In genomic region chr11:100471352-100472196, GRCm38 (mm10) we compare ENCODE assay signal across 8 mouse cellular contexts. TPM values are rescaled to one million over a fixed set of nuclear protein-coding genes. Genes with fewer than 3 reads are reported as not detected.
DNase-seq lines count a peak whose midpoint lies in the region; ATAC-seq lines count a peak whose summit lies in the region.

No protein-coding gene starts in this region.

- no peaks in the 10 kb centered on the region for H3K9me3 ChIP-seq in kidney, embryonic 16.5 days (ENCODE audit: low read length)
- no peaks in the 10 kb centered on the region for H3K9me3 ChIP-seq in forebrain, embryonic 12.5 days
- no peaks in the 10 kb centered on the region for H3K9me3 ChIP-seq in limb, embryonic 13.5 days

- 4% methylated on average over 30 of the region's 30 CpGs for WGBS in kidney, embryonic 16.5 days
- 5% methylated on average over 30 of the region's 30 CpGs for WGBS in forebrain, embryonic 12.5 days
- whole genome bisulfite sequencing in limb, embryonic 13.5 days, result 3% methylated on average over 30 of the region's 30 CpGs

- H3K4me3 ChIP-seq in kidney, embryonic 16.5 days (ENCODE audit: low read length), result peak overlapping the region; percentile 81
- peak overlapping the region; percentile 92 for H3K4me3 ChIP-seq in forebrain, embryonic 12.5 days (replicated peaks)
- H3K4me3 ChIP-seq in limb, embryonic 13.5 days, result peak overlapping the region; percentile 68

- peak overlapping the region; percentile 88 for H3K9ac ChIP-seq in kidney, embryonic 16.5 days (replicated peaks; ENCODE audit: low read length)
- peak overlapping the region; percentile 92 for H3K9ac ChIP-seq in forebrain, embryonic 12.5 days
- peak overlapping the region; percentile 90 for H3K9ac ChIP-seq in limb, embryonic 13.5 days

- no peak; the same call in 1 of the 2 replicates for ATAC-seq in kidney, embryonic 16.5 days (ENCODE audit: low FRiP score, low TSS enrichment)
- peak; percentile 10; the same call in 1 of the 2 replicates for ATAC-seq in forebrain, embryonic 12.5 days (ENCODE audit: low FRiP score)
- ATAC-seq in limb, embryonic 13.5 days (ENCODE audit: low FRiP score, low read depth), result 0 out of 2 replicates have a peak, but pooled peaks have one; percentile 6

- H3K27me3 ChIP-seq in kidney, embryonic 16.5 days (ENCODE audit: insufficient read depth, low read length), result no peaks in the 10 kb centered on the region
- H3K27me3 ChIP-seq in forebrain, embryonic 12.5 days, result no peaks in the 10 kb centered on the region
- H3K27me3 ChIP-seq in limb, embryonic 13.5 days, result no peaks in the 10 kb centered on the region

- peaks cover 3% of the 10 kb centered on the region; the same call in 1 of the 2 replicates for H3K36me3 ChIP-seq in kidney, embryonic 16.5 days (ENCODE audit: insufficient read depth, low read length)
- H3K36me3 ChIP-seq in forebrain, embryonic 12.5 days (replicated peaks), result peaks cover 12% of the 10 kb centered on the region
- H3K36me3 ChIP-seq in limb, embryonic 13.5 days, result peaks cover 17% of the 10 kb centered on the region

- H3K27ac ChIP-seq in kidney, embryonic 16.5 days (ENCODE audit: low read length), result no peak overlapping the region
- H3K27ac ChIP-seq in forebrain, embryonic 12.5 days, result peak overlapping the region; percentile 89
- H3K27ac ChIP-seq in limb, embryonic 13.5 days, result peak overlapping the region; percentile 73; the same call in 1 of the 2 replicates

- H3K4me1 ChIP-seq in kidney, embryonic 16.5 days (ENCODE audit: insufficient read depth, low read length), result peaks cover 17% of the 10 kb centered on the region
- H3K4me1 ChIP-seq in forebrain, embryonic 12.5 days, result peaks cover 19% of the 10 kb centered on the region
- H3K4me1 ChIP-seq in limb, embryonic 13.5 days, result peaks cover 18% of the 10 kb centered on the region

- no peak for DNase-seq in kidney, adult 9 months
- DNase-seq in NIH3T3 (ENCODE audit: low read depth), result peak; percentile 12
- peak; percentile 17 for DNase-seq in retina, embryonic 14.5 days (ENCODE audit: low spot score)
- no peak for DNase-seq in thymus, postnatal 4 days
- no peak for DNase-seq in yolk sac, embryonic 10.5 days (ENCODE audit: low spot score)

- H3K4me2 ChIP-seq in kidney, embryonic 16.5 days (replicated peaks; ENCODE audit: low read depth, low read length), result peak overlapping the region; percentile 96
- H3K4me2 ChIP-seq in forebrain, embryonic 12.5 days, result peak overlapping the region; percentile 87
- H3K4me2 ChIP-seq in limb, embryonic 13.5 days (replicated peaks), result peak overlapping the region; percentile 92

RNA-seq across cellular contexts. Expression of gene Klhl11, which starts 1.0 kb away (rescaled TPM):
- polyA plus RNA-seq in kidney, embryonic 16.5 days (2015; fragmentation: Nextera tagmentation; extraction: Ambion mirVana), result 8.4 and 10.1 TPM in 2 replicates
- polyA plus RNA-seq in forebrain, embryonic 12.5 days (2016; fragmentation: Nextera tagmentation; extraction: Ambion mirVana), result 13.9 and 16.7 TPM in 2 replicates
- 10.8 and 12.6 TPM in 2 replicates for polyA plus RNA-seq in limb, embryonic 13.5 days (2015; fragmentation: Nextera tagmentation; extraction: Ambion mirVana)

RNA-seq across cellular contexts. Expression of gene Klhl10, which starts 29.9 kb away (rescaled TPM):
- 0.40 and 0.44 TPM in 2 replicates for polyA plus RNA-seq in kidney, embryonic 16.5 days (2015; fragmentation: Nextera tagmentation; extraction: Ambion mirVana)
- polyA plus RNA-seq in forebrain, embryonic 12.5 days (2016; fragmentation: Nextera tagmentation; extraction: Ambion mirVana), result 0.51 and 0.74 TPM in 2 replicates
- polyA plus RNA-seq in limb, embryonic 13.5 days (2015; fragmentation: Nextera tagmentation; extraction: Ambion mirVana), result 1.0 and 1.6 TPM in 2 replicates

RNA-seq across cellular contexts. Expression of gene Nt5c3b, which starts 30.0 kb away (rescaled TPM):
- polyA plus RNA-seq in kidney, embryonic 16.5 days (2015; fragmentation: Nextera tagmentation; extraction: Ambion mirVana), result 126 and 131 TPM in 2 replicates
- 106 and 111 TPM in 2 replicates for polyA plus RNA-seq in forebrain, embryonic 12.5 days (2016; fragmentation: Nextera tagmentation; extraction: Ambion mirVana)
- polyA plus RNA-seq in limb, embryonic 13.5 days (2015; fragmentation: Nextera tagmentation; extraction: Ambion mirVana), result 176 and 181 TPM in 2 replicates

RNA-seq across cellular contexts. Expression of gene Fkbp10, which starts 56.1 kb away (rescaled TPM):
- polyA plus RNA-seq in kidney, embryonic 16.5 days (2015; fragmentation: Nextera tagmentation; extraction: Ambion mirVana), result 157 and 159 TPM in 2 replicates
- polyA plus RNA-seq in forebrain, embryonic 12.5 days (2016; fragmentation: Nextera tagmentation; extraction: Ambion mirVana), result 27.0 and 32.1 TPM in 2 replicates
- polyA plus RNA-seq in limb, embryonic 13.5 days (2015; fragmentation: Nextera tagmentation; extraction: Ambion mirVana), result 169 and 170 TPM in 2 replicates

RNA-seq across cellular contexts. Expression of gene Acly, which starts 56.2 kb away (rescaled TPM):
- polyA plus RNA-seq in kidney, embryonic 16.5 days (2015; fragmentation: Nextera tagmentation; extraction: Ambion mirVana), result 173 and 179 TPM in 2 replicates
- 320 and 356 TPM in 2 replicates for polyA plus RNA-seq in forebrain, embryonic 12.5 days (2016; fragmentation: Nextera tagmentation; extraction: Ambion mirVana)
- 139 and 160 TPM in 2 replicates for polyA plus RNA-seq in limb, embryonic 13.5 days (2015; fragmentation: Nextera tagmentation; extraction: Ambion mirVana)

Comparison
In these comparisons a context has a peak if more than half of its experiments do, and no peak if none do; other contexts are left out.
1. DNase-seq: peak in NIH3T3 (single experiment) and retina, embryonic 14.5 days (single experiment); none in kidney, adult 9 months (single experiment), thymus, postnatal 4 days (single experiment) and yolk sac, embryonic 10.5 days (single experiment).
2. Peak in every context shown above with its lines, with median percentiles within 50 percentile points of each other: H3K4me2 ChIP-seq, H3K4me3 ChIP-seq and H3K9ac ChIP-seq.